Mouse (Mus musculus): ENCODE results near the gene Olfr392.

Olfr392 gene

DNA sequence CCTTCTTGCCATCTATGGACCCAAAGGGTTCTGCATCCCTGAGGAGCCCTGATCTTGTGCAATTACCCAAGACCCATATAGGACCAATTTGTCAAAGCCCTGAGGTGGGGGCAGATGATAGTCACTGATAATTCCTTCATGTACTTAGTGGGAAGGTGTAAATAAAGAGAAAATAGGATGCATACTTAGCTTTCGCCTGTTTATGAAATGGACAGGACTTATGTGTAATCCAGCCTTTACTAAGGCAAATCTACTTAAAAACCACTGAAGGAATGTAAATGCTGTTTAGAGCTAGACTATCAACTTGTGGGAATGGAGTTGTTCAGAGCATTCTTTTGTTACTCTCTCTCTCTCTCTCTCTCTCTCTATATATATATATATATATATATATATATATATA, at the start of gene Olfr392:
Gene Olfr392 (minus strand): TSS at position 101 of the 400 bp plus-strand sequence.
- no peak for DNase-seq (ENCODE audit: low spot score)

- no peak for DNase-seq (ENCODE audit: low spot score)
These were observed 34.5 kb upstream of the Olfr392 start, which contains the start of gene Olfr393 for GRCm38 (mm10) chr11:73851354-73851753. Olfr393 (minus strand) TSS chr11:73851454.

DNA sequence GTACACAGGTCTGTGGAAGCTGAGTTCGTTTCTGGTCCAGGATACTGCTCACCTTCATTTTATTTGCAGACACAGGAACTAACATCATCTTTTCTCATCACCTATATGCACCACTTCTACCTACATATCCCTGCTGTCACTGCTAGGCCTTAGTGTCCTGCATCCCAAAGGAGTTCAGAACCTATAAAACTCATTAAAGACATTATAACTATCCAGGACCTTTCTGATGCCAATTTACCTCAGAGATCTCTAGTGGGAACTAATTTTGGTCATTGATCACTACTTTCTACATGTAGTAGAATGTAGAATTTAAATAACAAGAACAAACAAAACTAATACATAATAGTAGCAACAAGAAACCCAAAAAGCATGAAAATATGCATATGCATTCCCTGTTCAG, 13.9 kb downstream of the Olfr392 start, which contains the start of gene Olfr391-ps:
Gene Olfr391-ps (minus strand): TSS at position 101 of the 400 bp plus-strand sequence.
- no peak for DNase-seq (ENCODE audit: low spot score)

DNA sequence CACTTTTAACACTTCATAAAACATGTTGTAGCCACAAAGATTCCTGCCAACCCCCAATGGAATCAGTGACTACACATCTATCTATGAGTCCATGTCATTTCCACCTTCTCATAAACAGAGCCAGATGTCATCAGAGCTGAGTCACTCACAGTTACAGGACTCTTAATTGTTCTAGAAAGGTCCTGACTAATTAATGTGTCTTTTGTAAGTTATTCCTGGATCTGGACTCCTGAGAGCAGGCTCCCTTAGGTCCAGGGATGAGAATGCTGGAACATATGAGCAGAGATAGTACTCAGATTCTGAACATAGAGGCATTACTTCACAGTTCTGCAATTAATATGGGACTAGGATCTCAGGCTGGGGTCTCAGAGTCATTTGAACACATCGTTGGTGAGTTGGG, 34.2 kb downstream of the Olfr392 start, which contains the start of gene Olfr390:
Gene Olfr390 (plus strand): TSS at position 301 of the 400 bp plus-strand sequence.
- DNase-seq (ENCODE audit: low spot score): no peak

GRCm38 (mm10) chr11:73780613-73781012, 36.2 kb downstream of the Olfr392 start, which contains the start of gene Olfr389:
Olfr389 (minus strand) TSS chr11:73780713.
- no peak for DNase-seq (ENCODE audit: low spot score)

Measured in urinary bladder, postnatal 14 days (tissue).